Mouse (Mus musculus): Measurements from ENCODE around the gene Elavl2. TPM values are rescaled to one million over a fixed set of nuclear protein-coding genes. Genes with fewer than 3 reads are reported as not detected.
A peak's percentile ranks its signal among the peaks of the same experiment; 100 is the strongest.

The Elavl2 gene
- polyA plus RNA-seq, 1 experiment from 2014 or later: 113 TPM

GRCm38 (mm10) chr4:91244554-91244953, 156.0 kb downstream of the Elavl2 start:
- Histone ChIP-seq H3K36me3 (ENCODE audit: control insufficient read depth, insufficient read depth, low read length) (no peaks in the 10 kb centered on the region), H3K4me3 (ENCODE audit: low read depth, low read length) (no peak overlapping the region), H3K4me2 (ENCODE audit: low read depth) (no peak overlapping the region), H3K27ac (ENCODE audit: low read depth, low read length) (no peak overlapping the region), H3K4me1 (ENCODE audit: control insufficient read depth, insufficient read depth, low read length) (no peaks in the 10 kb centered on the region), H3K9me3 (ENCODE audit: control insufficient read depth, low read length) (no peaks in the 10 kb centered on the region), H3K27me3 (ENCODE audit: control insufficient read depth, insufficient read depth, low read length) (no peaks in the 10 kb centered on the region), H3K9ac (ENCODE audit: low read length) (no peak overlapping the region)
- WGBS: 85% methylated on average over 9 of the region's 9 CpGs
- no peak for DNase-seq (ENCODE audit: low spot score)
- no peak for ATAC-seq (ENCODE audit: insufficient read depth, low FRiP score, low TSS enrichment)

GRCm38 (mm10) chr4:91243896-91244295, 156.7 kb downstream of the Elavl2 start:
- H3K9ac ChIP-seq (ENCODE audit: low read length): no peak overlapping the region
- H3K27me3 ChIP-seq (ENCODE audit: control insufficient read depth, insufficient read depth, low read length): no peaks in the 10 kb centered on the region
- ATAC-seq (ENCODE audit: insufficient read depth, low FRiP score, low TSS enrichment): no peak
- no peak overlapping the region for H3K4me2 ChIP-seq (ENCODE audit: low read depth)
- H3K9me3 ChIP-seq (ENCODE audit: control insufficient read depth, low read length): no peaks in the 10 kb centered on the region
- no peaks in the 10 kb centered on the region for H3K4me1 ChIP-seq (ENCODE audit: control insufficient read depth, insufficient read depth, low read length)
- no peak overlapping the region for H3K4me3 ChIP-seq (ENCODE audit: low read depth, low read length)
- no peaks in the 10 kb centered on the region for H3K36me3 ChIP-seq (ENCODE audit: control insufficient read depth, insufficient read depth, low read length)
- H3K27ac ChIP-seq (ENCODE audit: low read depth, low read length): no peak overlapping the region
- no peak for DNase-seq (ENCODE audit: low spot score)
- 95% methylated on average over 4 of the region's 4 CpGs for WGBS

DNA sequence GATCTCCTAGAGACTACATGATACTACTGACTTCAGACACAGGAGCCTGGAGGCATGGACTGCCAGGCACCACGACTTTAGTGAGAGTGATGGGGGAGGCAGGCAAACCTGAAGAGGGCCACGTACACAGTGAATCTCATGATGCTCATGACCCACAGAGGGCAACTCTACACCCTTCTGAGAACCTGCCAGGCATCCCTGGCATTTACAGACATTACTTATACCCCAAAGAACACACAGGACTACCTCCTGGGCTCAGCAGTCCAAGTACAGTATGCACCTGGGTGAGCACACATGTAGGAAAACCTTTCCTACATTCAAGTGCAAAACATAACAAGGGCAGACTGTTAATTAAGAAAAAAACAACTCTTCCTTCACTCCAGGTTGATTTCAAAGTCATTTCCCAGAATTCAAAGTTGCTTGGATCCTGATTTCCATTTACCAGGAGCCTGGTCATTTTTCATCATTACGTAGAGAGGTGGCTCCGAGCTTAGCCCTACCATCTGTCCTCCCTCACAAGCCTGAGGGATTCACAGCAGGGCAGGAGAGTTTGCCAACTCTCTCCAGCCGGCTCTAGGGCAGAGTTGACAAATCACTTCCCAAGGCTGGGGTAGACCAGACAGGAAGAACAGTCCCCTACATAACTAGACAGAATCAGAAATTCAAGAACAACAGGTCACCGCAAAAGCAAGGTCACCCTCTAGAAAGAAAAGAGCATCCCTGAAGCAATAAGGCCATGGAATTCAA, 161.7 kb downstream of the Elavl2 start:
- 67% methylated on average over 6 of the region's 6 CpGs for WGBS
- no peak overlapping the region for H3K9ac ChIP-seq (ENCODE audit: low read length)
- ATAC-seq (ENCODE audit: insufficient read depth, low FRiP score, low TSS enrichment) (no peak), DNase-seq (ENCODE audit: low spot score) (no peak)
- H3K27me3 ChIP-seq (ENCODE audit: control insufficient read depth, insufficient read depth, low read length): no peaks in the 10 kb centered on the region
- no peaks in the 10 kb centered on the region for H3K36me3 ChIP-seq (ENCODE audit: control insufficient read depth, insufficient read depth, low read length)
- H3K4me2 ChIP-seq (ENCODE audit: low read depth): no peak overlapping the region
- H3K27ac ChIP-seq (ENCODE audit: low read depth, low read length): no peak overlapping the region
- H3K4me3 ChIP-seq (ENCODE audit: low read depth, low read length): no peak overlapping the region
- H3K9me3 ChIP-seq (ENCODE audit: control insufficient read depth, low read length): no peaks in the 10 kb centered on the region
- no peaks in the 10 kb centered on the region for H3K4me1 ChIP-seq (ENCODE audit: control insufficient read depth, insufficient read depth, low read length)

DNA sequence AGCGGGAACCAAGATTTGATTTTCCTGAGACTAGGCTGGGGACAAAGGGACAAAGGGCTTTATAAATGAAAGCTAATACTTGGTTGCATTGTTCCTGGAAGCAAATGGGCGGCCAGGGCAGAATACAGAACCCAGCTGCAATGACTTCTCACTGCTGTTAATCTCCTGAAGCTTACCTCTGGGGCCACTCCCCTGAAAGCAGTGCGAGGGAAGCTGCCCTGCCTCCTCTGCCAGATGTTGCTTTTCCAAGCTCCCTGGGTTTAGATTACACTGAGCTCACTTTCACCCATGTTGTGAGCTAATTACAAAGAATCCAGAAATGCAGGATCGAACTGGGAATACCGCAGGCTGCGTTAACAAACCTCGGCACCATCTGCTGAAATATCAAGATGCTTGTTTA, 163.6 kb downstream of the Elavl2 start:
- DNase-seq (ENCODE audit: low spot score) (peak; percentile 19), ATAC-seq (ENCODE audit: insufficient read depth, low FRiP score, low TSS enrichment) (no peak)
- no peaks in the 10 kb centered on the region for H3K9me3 ChIP-seq (ENCODE audit: control insufficient read depth, low read length)
- no peaks in the 10 kb centered on the region for H3K27me3 ChIP-seq (ENCODE audit: control insufficient read depth, insufficient read depth, low read length)
- H3K4me3 ChIP-seq (ENCODE audit: low read depth, low read length): no peak overlapping the region
- 48% methylated on average over 7 of the region's 7 CpGs for WGBS
- no peak overlapping the region for H3K27ac ChIP-seq (ENCODE audit: low read depth, low read length)
- no peak overlapping the region for H3K9ac ChIP-seq (ENCODE audit: low read length)
- no peak overlapping the region for H3K4me2 ChIP-seq (ENCODE audit: low read depth)
- no peaks in the 10 kb centered on the region for H3K4me1 ChIP-seq (ENCODE audit: control insufficient read depth, insufficient read depth, low read length)
- H3K36me3 ChIP-seq (ENCODE audit: control insufficient read depth, insufficient read depth, low read length): no peaks in the 10 kb centered on the region

DNA sequence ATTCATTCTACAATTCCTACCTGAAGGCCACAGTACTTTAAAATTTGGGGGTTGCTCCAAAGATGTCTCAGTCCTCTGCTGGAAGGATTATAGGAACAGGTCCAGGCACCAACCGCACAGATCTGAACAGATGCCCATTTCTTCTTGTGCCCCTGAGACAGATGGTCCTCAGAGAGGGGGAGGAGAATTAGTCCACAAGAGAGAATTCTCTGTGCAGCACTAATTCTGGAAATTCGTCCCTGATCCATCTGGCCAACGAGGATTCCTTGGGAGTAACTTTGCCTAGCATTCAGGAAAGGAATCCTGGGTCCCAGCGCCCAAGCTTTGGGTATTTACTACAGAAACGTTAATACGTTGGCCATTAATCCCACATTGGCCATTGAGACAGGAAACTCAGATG, 165.6 kb downstream of the Elavl2 start:
- no peaks in the 10 kb centered on the region for H3K27me3 ChIP-seq (ENCODE audit: control insufficient read depth, insufficient read depth, low read length)
- ATAC-seq (ENCODE audit: insufficient read depth, low FRiP score, low TSS enrichment) (no peak), DNase-seq (ENCODE audit: low spot score) (no peak)
- H3K9ac ChIP-seq (ENCODE audit: low read length): no peak overlapping the region
- H3K27ac ChIP-seq (ENCODE audit: low read depth, low read length): no peak overlapping the region
- no peak overlapping the region for H3K4me2 ChIP-seq (ENCODE audit: low read depth)
- H3K4me3 ChIP-seq (ENCODE audit: low read depth, low read length): no peak overlapping the region
- H3K4me1 ChIP-seq (ENCODE audit: control insufficient read depth, insufficient read depth, low read length): no peaks in the 10 kb centered on the region
- 86% methylated on average over 6 of the region's 6 CpGs for WGBS
- no peaks in the 10 kb centered on the region for H3K36me3 ChIP-seq (ENCODE audit: control insufficient read depth, insufficient read depth, low read length)
- no peaks in the 10 kb centered on the region for H3K9me3 ChIP-seq (ENCODE audit: control insufficient read depth, low read length)

GRCm38 (mm10) chr4:91233599-91233998, 167.0 kb downstream of the Elavl2 start:
- Histone ChIP-seq H3K9ac (ENCODE audit: low read length) (no peak overlapping the region), H3K27ac (ENCODE audit: low read depth, low read length) (no peak overlapping the region), H3K27me3 (ENCODE audit: control insufficient read depth, insufficient read depth, low read length) (no peaks in the 10 kb centered on the region), H3K36me3 (ENCODE audit: control insufficient read depth, insufficient read depth, low read length) (no peaks in the 10 kb centered on the region), H3K9me3 (ENCODE audit: control insufficient read depth, low read length) (no peaks in the 10 kb centered on the region), H3K4me3 (ENCODE audit: low read depth, low read length) (no peak overlapping the region), H3K4me2 (ENCODE audit: low read depth) (no peak overlapping the region), H3K4me1 (ENCODE audit: control insufficient read depth, insufficient read depth, low read length) (no peaks in the 10 kb centered on the region)
- ATAC-seq (ENCODE audit: insufficient read depth, low FRiP score, low TSS enrichment) (no peak), DNase-seq (ENCODE audit: low spot score) (no peak)
- 90% methylated on average over 6 of the region's 6 CpGs for WGBS

DNA sequence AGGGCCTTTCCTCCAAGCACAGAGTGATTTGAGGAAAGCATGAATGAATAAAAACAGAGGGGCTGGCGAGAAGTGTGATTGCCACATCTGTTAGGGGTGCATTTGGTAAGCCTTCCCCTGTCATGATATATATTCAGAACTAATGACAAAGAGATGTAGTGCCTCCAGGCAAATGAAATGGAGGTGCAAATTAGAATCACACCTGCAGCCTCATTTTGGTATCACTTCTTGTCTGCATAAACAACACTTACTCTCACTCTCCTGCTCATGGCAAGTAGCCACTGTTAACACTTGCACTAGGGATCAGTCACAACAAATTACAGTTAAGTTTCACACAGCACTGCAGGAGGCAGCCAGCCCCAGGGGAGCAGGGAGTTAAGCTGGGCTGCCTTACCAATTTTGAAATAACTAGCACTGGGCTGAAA, 170.1 kb downstream of the Elavl2 start:
- H3K27ac ChIP-seq (ENCODE audit: low read depth, low read length): no peak overlapping the region
- no peak for ATAC-seq (ENCODE audit: insufficient read depth, low FRiP score, low TSS enrichment)

DNA sequence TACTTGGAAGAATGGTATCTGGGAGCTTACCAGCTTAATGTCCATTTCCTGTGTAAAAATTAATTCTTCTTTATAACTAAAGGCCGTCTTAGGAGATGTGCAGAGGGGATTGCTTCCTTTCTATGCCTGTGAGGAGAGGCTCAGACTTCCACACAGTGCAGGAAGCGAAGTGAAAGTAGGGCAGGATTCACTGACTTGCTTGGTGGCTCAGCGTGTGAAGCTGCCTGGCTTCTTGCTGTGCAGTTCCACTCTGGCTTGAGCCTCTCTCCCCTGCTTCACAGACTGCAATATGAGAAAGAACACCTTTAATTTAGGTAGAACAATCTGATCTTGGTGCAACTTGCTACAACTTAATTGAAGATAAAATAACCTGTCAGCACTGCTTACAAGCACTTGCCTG, 172.2 kb downstream of the Elavl2 start:
- DNase-seq (ENCODE audit: low spot score): no peak
- H3K9me3 ChIP-seq (ENCODE audit: control insufficient read depth, low read length): no peaks in the 10 kb centered on the region
- H3K4me2 ChIP-seq (ENCODE audit: low read depth): no peak overlapping the region
- WGBS: 91% methylated on average over 3 of the region's 3 CpGs
- ATAC-seq (ENCODE audit: insufficient read depth, low FRiP score, low TSS enrichment): no peak
- peaks cover 2% of the 10 kb centered on the region; the same call in 1 of the 2 replicates for H3K36me3 ChIP-seq (ENCODE audit: control insufficient read depth, insufficient read depth, low read length)
- no peak overlapping the region for H3K9ac ChIP-seq (ENCODE audit: low read length)
- no peak overlapping the region for H3K27ac ChIP-seq (ENCODE audit: low read depth, low read length)
- no peaks in the 10 kb centered on the region for H3K4me1 ChIP-seq (ENCODE audit: control insufficient read depth, insufficient read depth, low read length)
- no peaks in the 10 kb centered on the region for H3K27me3 ChIP-seq (ENCODE audit: control insufficient read depth, insufficient read depth, low read length)
- H3K4me3 ChIP-seq (ENCODE audit: low read depth, low read length): no peak overlapping the region

More for the DNA sequence above, 170.1 kb downstream of the Elavl2 start:
- Histone ChIP-seq H3K9ac (ENCODE audit: low read length) (no peak overlapping the region), H3K4me3 (ENCODE audit: low read depth, low read length) (no peak overlapping the region), H3K27me3 (ENCODE audit: control insufficient read depth, insufficient read depth, low read length) (no peaks in the 10 kb centered on the region), H3K4me1 (ENCODE audit: control insufficient read depth, insufficient read depth, low read length) (no peaks in the 10 kb centered on the region), H3K4me2 (ENCODE audit: low read depth) (no peak overlapping the region), H3K9me3 (ENCODE audit: control insufficient read depth, low read length) (no peaks in the 10 kb centered on the region), H3K36me3 (ENCODE audit: control insufficient read depth, insufficient read depth, low read length) (peaks cover 2% of the 10 kb centered on the region; the same call in 1 of the 2 replicates)
- 73% methylated on average over 1 of the region's 1 CpGs for WGBS
- DNase-seq (ENCODE audit: low spot score): no peak

GRCm38 (mm10) chr4:91223811-91224210, 176.8 kb downstream of the Elavl2 start:
- H3K4me2 ChIP-seq (ENCODE audit: low read depth): no peak overlapping the region
- 95% methylated on average over 4 of the region's 4 CpGs for WGBS
- no peak overlapping the region for H3K27ac ChIP-seq (ENCODE audit: low read depth, low read length)
- no peaks in the 10 kb centered on the region for H3K27me3 ChIP-seq (ENCODE audit: control insufficient read depth, insufficient read depth, low read length)
- no peaks in the 10 kb centered on the region for H3K9me3 ChIP-seq (ENCODE audit: control insufficient read depth, low read length)
- H3K36me3 ChIP-seq (ENCODE audit: control insufficient read depth, insufficient read depth, low read length): peaks cover 2% of the 10 kb centered on the region; the same call in 1 of the 2 replicates
- DNase-seq (ENCODE audit: low spot score): no peak
- H3K4me1 ChIP-seq (ENCODE audit: control insufficient read depth, insufficient read depth, low read length): no peaks in the 10 kb centered on the region
- no peak overlapping the region for H3K9ac ChIP-seq (ENCODE audit: low read length)
- H3K4me3 ChIP-seq (ENCODE audit: low read depth, low read length): no peak overlapping the region
- ATAC-seq (ENCODE audit: insufficient read depth, low FRiP score, low TSS enrichment): no peak
